In genomic region chr11:11624073-11624705, GRCm38 (mm10) we compare ENCODE assay signal across 26 mouse cellular contexts. TPM values are rescaled to one million over a fixed set of nuclear protein-coding genes. Genes with fewer than 3 reads are reported as not detected.
"Had no signal": no experiment of that assay in that cellular context is flagged by ENCODE, and none has a peak within 500 bp of the region (broad histone marks: within the 10 kb centered on the region; RNA-seq: fewer than 3 reads in every experiment).

No protein-coding gene starts in this region.

- H3K4me1 ChIP-seq: limb, embryonic 15.5 days; midbrain, embryonic 12.5 days; neural tube, embryonic 12.5 days had no signal

- H3K9me3 ChIP-seq: limb, embryonic 15.5 days; megakaryocyte, embryonic 14.5 days; midbrain, embryonic 12.5 days; neural tube, embryonic 12.5 days had no signal

- H3K36me3 ChIP-seq: limb, embryonic 15.5 days; midbrain, embryonic 12.5 days; neural tube, embryonic 12.5 days had no signal

- H3K27ac ChIP-seq: kidney, postnatal 0 days; limb, embryonic 15.5 days; liver, embryonic 14.5 days; midbrain, embryonic 12.5 days; neural tube, embryonic 12.5 days had no signal

- DNase-seq: kidney, adult 8-10 months; kidney, postnatal 36 days; layer of hippocampus, adult 9-11 months; layer of hippocampus, postnatal 36 days; lung, adult 18-20 months; lung, postnatal 36 days; retina, postnatal 1 day; right cerebral cortex, postnatal 4 days; spleen, adult 18-20 months; thymus, adult 18-20 months; thymus, postnatal 14 days had no signal

- H3K4me2 ChIP-seq: limb, embryonic 15.5 days; midbrain, embryonic 12.5 days; neural tube, embryonic 12.5 days had no signal

- H3K9ac ChIP-seq: limb, embryonic 15.5 days; liver, embryonic 14.5 days; midbrain, embryonic 12.5 days; neural tube, embryonic 12.5 days had no signal

- H3K4me3 ChIP-seq: limb, embryonic 15.5 days; megakaryocyte, embryonic 14.5 days; midbrain, embryonic 12.5 days; myocyte; neural tube, embryonic 12.5 days had no signal

- H3K27me3 ChIP-seq: limb, embryonic 15.5 days; megakaryocyte, embryonic 14.5 days; midbrain, embryonic 12.5 days; neural tube, embryonic 12.5 days had no signal

- ATAC-seq: intestine, postnatal 0 days; lung, postnatal 0 days had no signal

RNA-seq across cellular contexts. Expression of gene 4930512M02Rik, which starts 3.4 kb away (rescaled TPM):
- total RNA-seq: layer of hippocampus, adult 18-20 months; layer of hippocampus, postnatal 36 days; left cerebral cortex, adult 8-10 months; left cerebral cortex, postnatal 25 days; midbrain, postnatal 0 days had no signal
- polyA plus RNA-seq: intestine, postnatal 0 days; kidney, postnatal 0 days; limb, embryonic 11.5 days; limb, embryonic 15.5 days; liver, embryonic 14.5 days; lung, postnatal 0 days; midbrain, embryonic 12.5 days; midbrain, postnatal 0 days; myocyte; neural tube, embryonic 12.5 days; stomach, embryonic 14.5 days had no signal
